Mouse (Mus musculus): ENCODE measurements at regions not wholly inside any gene's neighbourhood (a gene's known extent, or its start where the extent isn't known, plus 50 kb on each side); places are given as distances from the start of the nearest gene placed in this dataset.

DNA sequence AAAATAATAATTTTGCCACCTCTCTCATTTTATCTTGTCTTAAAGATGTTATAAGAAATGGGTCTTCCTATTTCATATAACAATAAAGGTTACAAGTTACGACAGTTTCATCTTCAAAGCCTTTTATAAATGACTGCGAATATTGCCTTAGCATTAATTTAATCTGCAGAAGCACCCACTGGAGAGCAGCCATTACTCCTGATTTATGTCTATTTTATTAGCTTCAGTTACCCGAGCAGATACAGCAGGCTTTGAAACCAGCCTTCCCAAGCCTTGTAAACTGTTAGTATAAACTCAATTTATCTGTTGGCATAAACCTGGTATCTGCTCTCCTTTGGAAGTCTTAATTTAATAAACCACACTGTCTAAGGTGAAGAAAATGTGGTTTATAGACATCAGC lies 2851.6 kb upstream of the Gm6569 start:
- DNase-seq, result no peak

- no peak for DNase-seq
These were observed 2846.3 kb upstream of the Gm6569 start for GRCm38 (mm10) chr15:70987973-70988570.

- no peak for DNase-seq
These were observed 2841.0 kb upstream of the Gm6569 start for GRCm38 (mm10) chr15:70993397-70993796.

GRCm38 (mm10) chr15:71010362-71010761 lies 2824.0 kb upstream of the Gm6569 start:
- no peak for DNase-seq

- no peak for DNase-seq
These were observed 2823.6 kb upstream of the Gm6569 start for GRCm38 (mm10) chr15:71010773-71011172.

- DNase-seq, result no peak
These were observed 2780.0 kb upstream of the Gm6569 start for GRCm38 (mm10) chr15:71054251-71054852.

DNA sequence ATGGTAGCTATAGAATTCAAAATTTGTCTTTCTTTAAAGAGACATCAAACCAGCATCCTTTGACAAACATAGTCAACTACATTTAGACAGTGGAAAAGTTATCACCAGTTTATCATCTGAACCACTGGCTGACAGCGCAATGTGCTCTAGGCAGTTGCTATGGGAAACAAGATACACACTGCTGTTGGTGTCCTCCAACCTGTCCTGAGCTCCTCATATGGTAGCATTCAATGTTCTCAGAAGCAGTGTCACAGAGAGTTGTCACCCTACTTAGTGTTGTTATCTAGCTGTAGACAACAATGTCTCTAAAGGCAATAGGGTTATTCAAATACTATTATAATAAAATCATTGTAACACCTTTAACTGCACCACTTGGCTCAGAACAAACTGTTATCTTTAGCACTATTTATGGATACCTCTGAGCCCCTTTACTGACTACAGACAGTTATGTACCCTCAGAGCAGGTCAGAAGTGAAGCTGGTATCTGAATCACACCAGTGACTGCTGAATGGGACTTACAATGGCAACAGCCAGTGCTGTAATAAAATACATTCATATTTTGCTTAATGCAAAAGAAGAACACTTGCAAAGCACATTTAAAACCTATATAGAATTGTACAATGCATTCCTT lies 2747.9 kb upstream of the Gm6569 start:
- no peak for DNase-seq

DNA sequence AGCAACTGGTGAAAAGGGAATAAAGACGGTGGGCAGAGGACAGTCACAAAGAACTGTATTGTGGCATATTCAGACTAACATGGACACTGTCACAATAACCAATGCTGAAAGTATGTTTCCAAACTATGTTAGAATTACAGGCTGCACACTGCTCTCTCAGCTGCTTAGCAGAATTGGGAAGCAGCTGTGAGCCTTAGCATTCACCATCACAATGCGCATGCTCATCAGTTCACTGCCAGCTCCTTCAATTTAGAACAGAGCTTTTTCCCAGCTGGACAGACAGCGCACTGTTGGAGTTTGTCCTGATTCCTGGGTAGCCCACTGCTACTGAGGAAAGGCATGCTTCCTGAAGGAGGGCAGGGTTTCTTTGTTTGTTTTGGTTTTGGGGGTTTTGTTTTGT lies 2735.2 kb upstream of the Gm6569 start:
- no peak for DNase-seq

- no peak for DNase-seq
These were observed 2704.6 kb upstream of the Gm6569 start for GRCm38 (mm10) chr15:71129802-71130201.

GRCm38 (mm10) chr15:71157680-71158079 lies 2676.7 kb upstream of the Gm6569 start:
- DNase-seq, result no peak

- no peak for DNase-seq
These were observed 2672.3 kb upstream of the Gm6569 start for GRCm38 (mm10) chr15:71162097-71162496.

- DNase-seq, result peak; percentile 42
These were observed 2639.2 kb upstream of the Gm6569 start for GRCm38 (mm10) chr15:71195011-71195739.

- DNase-seq, result peak; percentile 87
These were observed 2593.6 kb upstream of the Gm6569 start for GRCm38 (mm10) chr15:71240647-71241351.

DNA sequence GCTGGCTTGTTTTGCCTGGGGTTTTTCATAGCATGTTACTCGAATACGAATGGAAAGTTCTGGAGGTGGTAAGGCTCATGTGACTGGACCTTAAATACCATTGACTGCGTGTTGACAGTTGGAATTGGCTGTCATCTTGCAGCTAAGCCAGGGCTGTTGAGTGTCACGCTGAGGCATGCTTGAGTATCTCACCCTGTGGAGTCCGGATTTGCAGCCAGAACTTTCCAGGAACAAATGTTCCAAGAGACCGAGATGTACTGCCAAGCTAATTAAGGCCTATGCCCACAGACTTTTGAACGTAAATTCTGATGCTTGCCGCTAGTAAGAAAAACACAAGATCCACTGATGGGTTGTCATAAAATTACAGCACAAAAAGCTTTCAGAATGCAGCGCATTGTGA lies 2590.8 kb upstream of the Gm6569 start:
- DNase-seq, result no peak

DNA sequence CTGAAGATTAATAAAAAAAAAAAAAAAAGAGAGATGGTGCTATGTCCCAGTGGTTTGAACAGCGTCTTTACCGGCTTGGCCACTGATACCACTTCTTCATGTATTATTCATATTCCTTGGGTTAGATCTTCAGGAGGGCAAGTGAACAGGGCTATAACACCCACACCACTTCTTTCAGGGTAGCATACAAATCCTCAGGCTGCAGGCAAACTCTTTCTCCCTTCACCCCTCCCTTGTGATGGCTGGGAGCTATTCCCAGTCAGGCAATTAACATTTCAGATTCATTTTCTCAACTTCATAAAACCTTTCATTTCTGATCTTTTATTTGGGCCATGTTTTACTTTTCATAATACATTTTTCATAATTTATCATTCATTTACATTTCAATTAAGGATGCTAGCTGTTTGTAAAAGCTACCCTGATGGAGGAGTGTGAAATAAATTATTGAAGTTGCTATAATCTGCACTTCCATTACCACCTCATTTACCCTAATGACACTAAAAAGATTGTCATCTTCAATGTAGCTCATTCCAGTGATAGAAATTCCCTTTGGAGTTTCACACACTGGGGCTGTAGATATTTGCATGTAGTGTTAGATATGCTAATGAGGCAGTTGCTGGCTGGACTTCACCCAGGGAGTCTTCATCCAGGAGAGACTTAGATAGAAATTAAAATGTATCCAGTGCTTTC lies 2558.3 kb upstream of the Gm6569 start:
- no peak for DNase-seq

DNA sequence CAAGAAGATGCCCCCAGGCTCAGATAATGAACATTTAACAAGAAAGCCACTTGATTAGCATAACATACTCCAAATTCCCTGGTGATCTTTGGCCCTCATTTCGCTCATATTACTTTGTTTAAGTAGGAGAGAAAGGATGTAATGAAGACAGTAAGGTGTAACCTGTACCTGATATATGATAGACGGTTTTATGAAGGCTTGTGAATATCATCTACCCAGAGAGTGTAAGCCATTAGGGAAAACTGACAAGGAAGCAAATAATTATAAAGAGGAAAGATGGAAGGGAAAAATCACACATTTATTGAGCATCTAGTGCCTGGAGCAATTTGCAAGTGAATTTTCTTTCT lies 2557.8 kb upstream of the Gm6569 start:
- no peak for DNase-seq

DNA sequence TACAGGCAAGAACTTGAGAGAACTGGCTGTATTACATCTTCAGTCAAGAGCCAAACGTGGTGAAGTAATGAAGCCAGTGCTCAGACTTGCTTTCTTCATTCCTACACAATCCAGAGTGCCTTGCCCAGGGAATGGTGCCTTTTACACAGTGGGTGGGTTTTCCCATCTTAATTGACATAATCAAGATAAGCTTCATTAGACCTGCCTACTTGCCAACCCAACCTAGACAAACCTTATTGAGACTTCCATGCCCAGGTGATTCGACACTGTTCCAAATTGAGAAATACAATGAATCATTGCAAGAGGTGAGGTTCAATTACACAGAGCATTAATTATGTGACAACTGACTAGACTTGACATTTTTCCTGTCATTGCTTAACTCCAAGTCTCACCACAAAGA lies 2557.0 kb upstream of the Gm6569 start:
- DNase-seq, result no peak

DNA sequence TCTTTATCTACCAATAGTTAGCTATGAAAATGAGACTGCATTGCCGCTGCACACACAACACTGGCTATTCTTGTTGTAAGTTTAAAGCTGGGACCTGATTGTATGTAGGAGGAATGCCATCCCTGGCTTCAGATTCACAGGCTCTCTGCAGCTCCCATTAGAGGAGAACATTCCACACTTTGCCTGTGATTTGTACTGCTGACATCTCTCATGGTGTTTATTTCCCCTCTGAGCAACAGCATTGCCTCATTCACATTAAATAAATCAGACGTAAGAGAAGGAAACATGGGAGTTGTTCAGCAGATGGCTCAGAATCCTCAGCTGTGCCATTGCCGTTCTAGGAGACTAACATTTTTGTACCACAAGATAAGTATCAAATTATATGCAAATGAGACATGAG lies 2550.6 kb upstream of the Gm6569 start:
- DNase-seq, result no peak

- DNase-seq, result no peak
These were observed 2531.8 kb upstream of the Gm6569 start for GRCm38 (mm10) chr15:71302541-71302940.

- no peak for DNase-seq
These were observed 2524.1 kb upstream of the Gm6569 start for GRCm38 (mm10) chr15:71310230-71310629.

DNA sequence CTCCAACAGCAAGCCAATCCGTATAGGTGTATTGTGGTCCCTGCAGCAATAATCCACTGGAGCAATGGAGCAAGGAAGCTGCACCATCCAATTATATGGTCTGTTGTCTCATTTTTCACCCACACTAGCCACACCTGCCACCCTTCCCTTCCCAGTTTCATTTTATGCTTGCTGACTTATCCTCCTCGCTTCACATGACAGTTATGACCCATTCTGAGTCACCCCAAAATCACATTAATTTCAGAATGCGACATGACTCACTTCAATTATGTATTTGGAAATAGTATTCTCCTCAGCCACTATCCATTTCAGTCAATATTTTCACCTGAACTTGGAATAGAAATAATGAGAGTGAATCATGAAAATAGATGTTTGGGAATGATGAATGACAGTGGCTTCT lies 2507.8 kb upstream of the Gm6569 start:
- DNase-seq, result no peak

DNA sequence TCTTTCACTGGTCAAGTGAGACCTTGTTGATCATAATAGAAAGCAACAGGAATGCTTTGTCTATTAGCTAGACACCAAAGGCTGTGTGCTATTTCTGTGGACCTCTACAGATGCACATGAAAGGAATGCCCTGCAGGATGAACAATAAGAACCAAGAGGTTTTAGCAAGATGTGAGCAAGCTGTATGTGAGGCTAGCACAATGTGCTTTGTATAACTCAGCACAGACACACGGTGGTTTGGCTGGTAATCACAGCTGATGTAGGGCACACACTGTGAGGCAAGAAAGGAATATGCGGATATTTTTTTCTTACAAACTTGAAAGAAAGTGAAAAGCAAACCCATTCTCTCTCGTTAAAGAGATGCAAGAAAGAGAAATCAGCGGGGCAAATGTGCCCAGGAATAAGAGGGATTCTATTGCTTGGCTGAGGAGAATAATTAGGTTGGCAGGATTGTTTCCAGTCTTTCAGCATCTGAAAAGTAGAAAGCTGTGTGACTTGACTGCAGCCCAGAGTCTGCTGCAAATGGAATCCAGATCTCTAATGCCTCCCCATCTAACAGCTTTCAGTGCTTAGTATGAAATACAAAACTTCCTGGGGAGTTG lies 2476.1 kb upstream of the Gm6569 start:
- no peak for DNase-seq

All from adrenal gland, postnatal 10 days (tissue).